Mouse (Mus musculus) liver, postnatal 0 days (tissue): ENCODE results near the gene Traf3ip2. TPM values are rescaled to one million over a fixed set of nuclear protein-coding genes. Genes with fewer than 3 reads are reported as not detected.

Experiments used
- ATAC-seq: fragments of 200-750 bp; cut with Nextera tagmentation; 2 replicates; pipeline ENCODE4 v1.8.0; 2017; ENCODE audit warnings: mild to moderate bottlenecking, moderate library complexity
- DNase-seq: peaks from one replicate; pipeline ENCODE4 v3.0.0-alpha.2; 2016
- H3K27ac ChIP-seq: fragments of 300-500 bp; sonication (generic); 2 replicates; pipeline ENCODE4 v1.5.1; 2014; ENCODE audit warnings: antibody characterized with exemption, moderate library complexity, mild to moderate bottlenecking, low read depth
- H3K27me3 ChIP-seq: fragments of 300-500 bp; sonication (generic); 2 replicates; pipeline ENCODE4 v1.6.1; 2014; ENCODE audit warnings: low read length, control low read depth, mixed read lengths; ENCODE audit not compliant: insufficient read depth
- H3K36me3 ChIP-seq: fragments of 300-500 bp; sonication (generic); replicated peaks from 2 replicates; pipeline ENCODE4 v1.6.1; 2014; ENCODE audit warnings: mild to moderate bottlenecking, control low read depth, low read length, moderate library complexity, mixed read lengths; ENCODE audit not compliant: insufficient read depth
- H3K4me1 ChIP-seq: fragments of 300-500 bp; sonication (generic); 2 replicates; pipeline ENCODE4 v1.6.1; 2014; ENCODE audit warnings: antibody characterized with exemption, mild to moderate bottlenecking, control low read depth; ENCODE audit not compliant: insufficient read depth
- H3K4me2 ChIP-seq: fragments of 300-500 bp; sonication (generic); 2 replicates; pipeline ENCODE4 v1.6.1; 2014; ENCODE audit warnings: low read depth, mild to moderate bottlenecking, low read length, moderate library complexity, mixed read lengths
- H3K4me3 ChIP-seq: fragments of 300-500 bp; sonication (generic); 2 replicates; pipeline ENCODE4 v1.5.1; 2014; ENCODE audit warnings: low read depth, low read length
- H3K9ac ChIP-seq: fragments of 300-500 bp; sonication (generic); replicated peaks from 2 replicates; pipeline ENCODE4 v1.6.1; 2014; ENCODE audit warnings: mild to moderate bottlenecking, moderate library complexity
- H3K9me3 ChIP-seq: fragments of 300-500 bp; sonication (generic); 2 replicates; pipeline ENCODE4 v1.6.1; 2016; ENCODE audit warnings: mild to moderate bottlenecking, control low read depth, low read length, mixed read lengths
- CTCF ChIP-seq: sonication (generic); IDR thresholded peaks from 2 replicates; pipeline ENCODE4 v1.5.1; 2016; ENCODE audit warnings: antibody characterized with exemption, low read depth
- EP300 ChIP-seq: IDR thresholded peaks from 2 replicates; pipeline ENCODE4 v1.6.1; 2016; ENCODE audit warnings: antibody characterized with exemption, low read depth, mild to moderate bottlenecking
- WGBS: fragments of 180-500 bp; shearing (Covaris S2); extraction: QIAGEN DNeasy Blood & Tissue Kit; methylation state at CpG from one replicate; pipeline ENCODE4 v1.1.7; 2014; ENCODE audit not compliant: insufficient replicate concordance; 5-methylcytosine and 5-hydroxymethylcytosine counted together
- polyA plus RNA-seq: library from polyadenylated mRNA; unstranded; fragments of >200 nt; fragmentation: Nextera tagmentation; extraction: Ambion mirVana; gene quantifications from 2 replicates; pipeline ENCODE4 v1.2.1, GENCODE M21; 2015

The Traf3ip2 gene
- polyA plus RNA-seq, 1 experiment from 2014 or later, result 2.3 TPM

GRCm38 (mm10) chr10:39616626-39617025 lies 3.9 kb downstream of the Traf3ip2 start:
- no peak for DNase-seq
- Histone ChIP-seq H3K9ac (no peak overlapping the region), H3K36me3 (0 out of 2 replicates have a peak, but pooled peaks cover 2% of the 10 kb centered on the region), H3K4me2 (no peak overlapping the region), H3K27ac (no peak overlapping the region), H3K4me1 (peaks cover 7% of the 10 kb centered on the region; the same call in 1 of the 2 replicates), H3K4me3 (no peak overlapping the region), H3K9me3 (no peaks in the 10 kb centered on the region), H3K27me3 (no peaks in the 10 kb centered on the region)
- WGBS, result 84% methylated on average over 8 of the region's 8 CpGs
- no peak for ATAC-seq
- no peak for TF ChIP-seq CTCF
- TF ChIP-seq EP300, result no peak

DNA sequence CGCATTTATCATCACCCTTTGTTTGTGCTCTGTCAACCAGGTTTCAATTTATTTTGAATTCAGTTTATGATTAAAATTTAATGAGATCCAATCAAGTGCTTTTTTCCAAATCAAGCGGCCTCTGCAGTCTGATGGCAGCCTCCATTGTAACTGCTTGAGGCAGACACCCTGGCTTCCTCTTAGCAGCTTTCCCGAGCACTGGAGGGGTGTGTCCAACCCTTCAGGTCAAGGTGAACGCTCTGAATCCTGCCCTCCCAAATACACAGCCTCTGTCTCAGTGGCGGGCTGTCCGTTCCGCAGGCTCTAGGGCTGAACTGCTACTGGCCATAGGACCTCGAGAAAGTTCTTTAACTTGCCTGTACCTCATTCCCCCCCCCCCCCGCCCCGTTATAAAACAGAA lies 5.7 kb downstream of the Traf3ip2 start:
- Histone ChIP-seq H3K9me3 (no peaks in the 10 kb centered on the region), H3K4me2 (no peak overlapping the region), H3K9ac (no peak overlapping the region), H3K4me1 (0 out of 2 replicates have a peak, but pooled peaks cover 4% of the 10 kb centered on the region), H3K4me3 (no peak overlapping the region), H3K27me3 (no peaks in the 10 kb centered on the region), H3K27ac (no peak overlapping the region), H3K36me3 (0 out of 2 replicates have a peak, but pooled peaks cover 2% of the 10 kb centered on the region)
- TF ChIP-seq EP300 (no peak), CTCF (no peak)
- WGBS, result 68% methylated on average over 10 of the region's 10 CpGs
- ATAC-seq (no peak), DNase-seq (no peak)

GRCm38 (mm10) chr10:39620626-39621025 lies 7.9 kb downstream of the Traf3ip2 start:
- DNase-seq, result no peak
- no peak for TF ChIP-seq CTCF
- no peak for TF ChIP-seq EP300
- Histone ChIP-seq H3K4me1 (peaks cover 8% of the 10 kb centered on the region; the same call in 1 of the 2 replicates), H3K4me2 (no peak overlapping the region), H3K4me3 (no peak overlapping the region), H3K9ac (no peak overlapping the region), H3K27ac (no peak overlapping the region), H3K36me3 (0 out of 2 replicates have a peak, but pooled peaks cover 2% of the 10 kb centered on the region), H3K9me3 (no peaks in the 10 kb centered on the region), H3K27me3 (no peaks in the 10 kb centered on the region)
- WGBS, result 63% methylated on average over 5 of the region's 5 CpGs
- ATAC-seq, result no peak

GRCm38 (mm10) chr10:39623806-39624205 lies 11.1 kb downstream of the Traf3ip2 start:
- Histone ChIP-seq H3K27ac (no peak overlapping the region), H3K27me3 (no peaks in the 10 kb centered on the region), H3K4me3 (no peak overlapping the region), H3K9me3 (no peaks in the 10 kb centered on the region), H3K9ac (no peak overlapping the region), H3K4me1 (peaks cover 8% of the 10 kb centered on the region; the same call in 1 of the 2 replicates), H3K4me2 (no peak overlapping the region), H3K36me3 (peaks cover 4% of the 10 kb centered on the region; the same call in 1 of the 2 replicates)
- TF ChIP-seq EP300, result no peak
- TF ChIP-seq CTCF, result no peak
- DNase-seq, result no peak
- no peak for ATAC-seq
- 72% methylated on average over 6 of the region's 6 CpGs for WGBS

GRCm38 (mm10) chr10:39624837-39625625 lies 12.3 kb downstream of the Traf3ip2 start:
- H3K4me2 ChIP-seq, result peak overlapping the region; percentile 57
- H3K27ac ChIP-seq, result 0 out of 2 replicates have a peak overlapping the region, but pooled peaks have one; percentile 22
- H3K9me3 ChIP-seq, result no peaks in the 10 kb centered on the region
- 43% methylated on average over 12 of the region's 12 CpGs for WGBS
- ATAC-seq, result peak; percentile 85
- peaks cover 8% of the 10 kb centered on the region; the same call in 1 of the 2 replicates for H3K4me1 ChIP-seq
- H3K9ac ChIP-seq, result no peak overlapping the region
- peak; percentile 64 for DNase-seq
- H3K4me3 ChIP-seq, result no peak overlapping the region
- TF ChIP-seq EP300, result no peak
- no peak for TF ChIP-seq CTCF
- H3K27me3 ChIP-seq, result no peaks in the 10 kb centered on the region
- peaks cover 4% of the 10 kb centered on the region; the same call in 1 of the 2 replicates for H3K36me3 ChIP-seq

DNA sequence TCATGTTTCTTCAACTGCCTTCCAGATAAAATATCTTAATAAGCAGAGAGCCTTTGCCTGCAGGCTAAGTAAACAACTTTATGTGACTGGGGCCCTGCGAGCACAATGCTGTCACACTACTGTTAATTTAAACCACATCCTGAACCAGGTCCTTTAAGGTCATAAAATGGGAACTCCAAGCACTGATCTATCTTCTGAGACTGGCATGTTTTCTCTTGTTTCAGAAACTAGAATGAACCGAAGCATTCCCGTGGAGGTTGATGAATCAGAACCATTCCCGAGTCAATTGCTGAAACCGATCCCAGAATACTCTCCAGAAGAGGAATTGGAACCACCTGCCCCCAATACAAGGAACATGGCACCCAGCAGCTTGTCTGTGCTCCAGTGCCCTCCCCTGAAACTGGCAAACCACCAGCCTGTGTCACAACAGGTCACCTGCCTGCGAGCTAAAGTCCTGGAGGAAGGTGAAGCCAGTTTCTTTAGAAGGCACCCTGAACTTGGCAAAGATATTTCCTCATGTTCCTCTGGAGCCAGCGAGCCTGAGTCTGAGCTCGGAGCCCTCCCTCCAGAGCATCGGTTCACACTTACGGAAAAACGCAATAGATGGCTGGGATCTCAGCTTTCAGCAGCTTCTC lies 13.0 kb downstream of the Traf3ip2 start:
- H3K4me3 ChIP-seq, result no peak overlapping the region
- no peak overlapping the region for H3K4me2 ChIP-seq
- DNase-seq (no peak), ATAC-seq (no peak)
- H3K9me3 ChIP-seq, result no peaks in the 10 kb centered on the region
- peaks cover 8% of the 10 kb centered on the region; the same call in 1 of the 2 replicates for H3K4me1 ChIP-seq
- no peaks in the 10 kb centered on the region for H3K27me3 ChIP-seq
- TF ChIP-seq CTCF (no peak), EP300 (no peak)
- H3K27ac ChIP-seq, result no peak overlapping the region
- 61% methylated on average over 11 of the region's 11 CpGs for WGBS
- H3K9ac ChIP-seq, result no peak overlapping the region
- peaks cover 4% of the 10 kb centered on the region; the same call in 1 of the 2 replicates for H3K36me3 ChIP-seq
